Mouse (Mus musculus) heart, postnatal 0 days (tissue): Measurements from ENCODE around the gene Capza2. TPM values are rescaled to one million over a fixed set of nuclear protein-coding genes. Genes with fewer than 3 reads are reported as not detected.

Source experiments
- ATAC-seq: fragments of 200-750 bp; cut with Nextera tagmentation; 2 replicates; pipeline ENCODE4 v1.8.0; 2017; ENCODE audit warnings: low read depth, moderate number of reproducible peaks, moderate library complexity; ENCODE audit not compliant: insufficient read depth
- DNase-seq: peaks from one replicate; pipeline ENCODE4 v3.0.0-alpha.2; 2016; ENCODE audit warnings: low spot score
- H3K27ac ChIP-seq: fragments of 300-500 bp; sonication (generic); 2 replicates; pipeline ENCODE4 v1.5.1; 2014; ENCODE audit warnings: low read depth, mild to moderate bottlenecking
- H3K27me3 ChIP-seq: fragments of 300-500 bp; sonication (generic); 2 replicates; pipeline ENCODE4 v1.6.1; 2014; ENCODE audit warnings: low read length, mixed read lengths; ENCODE audit not compliant: control insufficient read depth, insufficient read depth
- H3K36me3 ChIP-seq: fragments of 300-500 bp; sonication (generic); replicated peaks from 2 replicates; pipeline ENCODE4 v1.6.1; 2014; ENCODE audit warnings: low read length, mixed read lengths; ENCODE audit not compliant: control insufficient read depth, insufficient read depth
- H3K4me1 ChIP-seq: fragments of 300-500 bp; sonication (generic); 2 replicates; pipeline ENCODE4 v1.6.1; 2014; ENCODE audit warnings: antibody characterized with exemption; ENCODE audit not compliant: control insufficient read depth, insufficient read depth
- H3K4me2 ChIP-seq: fragments of 300-500 bp; sonication (generic); 2 replicates; pipeline ENCODE4 v1.6.1; 2014; ENCODE audit warnings: low read depth, mild to moderate bottlenecking, low read length, moderate library complexity
- H3K4me3 ChIP-seq: fragments of 300-500 bp; sonication (generic); 2 replicates; pipeline ENCODE4 v1.5.1; 2014; ENCODE audit warnings: low read depth, low read length
- H3K9ac ChIP-seq: fragments of 300-500 bp; sonication (generic); replicated peaks from 2 replicates; pipeline ENCODE4 v1.6.1; 2014; ENCODE audit warnings: low read depth, low read length, mixed read lengths
- H3K9me3 ChIP-seq: fragments of 300-500 bp; sonication (generic); replicated peaks from 2 replicates; pipeline ENCODE4 v1.6.1; 2016; ENCODE audit warnings: low read length; ENCODE audit not compliant: control insufficient read depth
- CTCF ChIP-seq: IDR thresholded peaks from 2 replicates; pipeline ENCODE4 v1.5.1; 2016; ENCODE audit warnings: antibody characterized with exemption, control low read depth, low read depth
- EP300 ChIP-seq: IDR thresholded peaks from 2 replicates; pipeline ENCODE4 v1.6.1; 2016; ENCODE audit warnings: antibody characterized with exemption, low read depth
- WGBS: fragments of 180-500 bp; shearing (Covaris S2); extraction: QIAGEN DNeasy Blood & Tissue Kit; methylation state at CpG from one replicate; pipeline ENCODE4 v1.1.7; 2014; 5-methylcytosine and 5-hydroxymethylcytosine counted together
- polyA plus RNA-seq: library from polyadenylated mRNA; unstranded; fragments of >200 nt; fragmentation: Nextera tagmentation; extraction: Ambion mirVana; gene quantifications from 2 replicates; pipeline ENCODE4 v1.2.1, GENCODE M21; 2015
- total RNA-seq: library from RNA; depleted of rRNA; stranded (reverse); fragments of >200 nt; gene quantifications from 2 replicates; pipeline ENCODE4 v1.2.3, GENCODE M21; 2014; ENCODE audit warnings: low replicate concordance; rRNA removed

Capza2 gene
- total RNA-seq (141 and 142 TPM in 2 replicates), polyA plus RNA-seq (217 and 222 TPM in 2 replicates)

DNA sequence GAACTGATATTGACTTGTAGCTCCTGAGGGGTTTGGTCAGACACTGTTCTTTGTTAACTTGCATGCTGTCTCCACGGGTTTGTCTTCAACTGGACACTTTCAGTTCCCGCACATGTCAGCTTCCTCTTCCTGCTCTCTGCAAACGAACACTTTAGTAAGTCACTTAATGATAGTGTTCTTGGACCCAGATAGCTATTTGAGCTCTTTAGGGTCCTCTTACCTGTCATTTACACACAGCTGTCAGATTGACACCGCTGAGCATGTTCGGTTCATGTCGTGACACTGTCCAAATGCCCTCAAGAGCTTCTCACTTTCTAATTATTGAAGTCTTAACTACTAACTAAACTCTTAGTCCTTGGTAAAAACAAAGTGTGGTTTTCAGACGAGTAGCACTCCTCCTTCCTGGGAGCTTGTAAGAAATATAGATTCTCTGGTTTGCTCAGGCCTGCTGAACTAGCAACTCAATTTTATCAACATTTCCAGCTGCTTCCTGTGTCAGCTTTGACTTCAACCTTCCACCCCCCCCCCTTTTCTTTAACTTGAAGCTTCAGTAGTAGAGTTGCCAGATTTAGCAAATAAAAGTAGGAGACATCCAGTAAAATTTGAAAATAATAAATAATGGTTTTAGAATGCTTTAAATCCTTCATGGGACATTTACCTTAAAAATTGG lies at the start of gene Capza2:
TSS of gene Capza2 (plus strand) at position 620 of the 670 bp plus-strand sequence.
- 27% methylated on average over 7 of the region's 7 CpGs for WGBS
- Histone ChIP-seq H3K4me2 (peak within 1 kb of the TSS; percentile 89), H3K9ac (peak within 1 kb of the TSS; percentile 95), H3K9me3 (no peaks in the 10 kb centered on the region), H3K36me3 (no peaks in the 10 kb centered on the region), H3K27ac (peak within 1 kb of the TSS; percentile 99), H3K4me3 (peak within 1 kb of the TSS; percentile 95), H3K4me1 (peaks cover 14% of the 10 kb centered on the region), H3K27me3 (no peaks in the 10 kb centered on the region)
- DNase-seq (peak; percentile 35), ATAC-seq (no peak)
- TF ChIP-seq CTCF: no peak
- no peak for TF ChIP-seq EP300

DNA sequence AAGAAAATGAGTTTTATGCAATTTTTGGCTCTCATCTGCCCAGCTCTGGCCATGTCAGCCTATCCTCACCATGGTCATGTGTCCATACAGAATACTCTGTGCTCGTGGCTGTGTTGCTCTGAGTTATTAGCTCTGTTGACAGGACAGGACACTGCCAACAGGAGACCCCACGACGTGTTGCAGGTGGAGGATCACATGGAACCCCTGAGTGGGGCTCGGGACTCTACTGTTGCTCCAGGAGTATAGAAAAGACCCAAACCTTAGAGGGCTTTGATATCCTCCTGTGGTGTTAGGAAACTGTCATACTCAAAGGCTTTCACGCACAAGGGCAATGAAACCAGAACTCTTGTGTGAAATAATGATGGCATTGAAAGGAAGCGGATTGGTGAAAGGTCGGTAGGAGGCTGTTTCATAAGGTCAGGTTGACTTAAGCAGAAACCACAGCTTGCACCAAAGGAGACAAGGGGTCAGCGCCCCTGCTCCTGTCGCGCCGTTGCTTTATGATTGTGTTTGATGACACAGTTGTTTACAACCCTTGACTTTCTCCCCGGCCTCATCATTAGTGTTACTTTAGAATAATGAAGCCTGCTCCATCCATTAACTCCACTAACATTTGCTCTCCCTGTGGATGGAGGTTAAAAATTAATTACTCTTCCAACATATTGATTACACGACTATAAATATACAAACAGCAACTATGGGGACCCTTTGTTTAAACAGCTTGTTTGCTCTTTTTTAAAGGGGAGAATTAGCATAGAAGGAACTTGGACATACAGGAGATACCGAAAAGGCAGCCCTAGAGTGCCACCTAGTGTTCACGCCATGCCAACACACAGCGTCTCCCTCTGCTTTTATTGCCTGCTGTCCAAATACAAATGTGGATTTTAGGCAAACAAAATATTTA lies 46.7 kb upstream of the Capza2 start:
- H3K4me2 ChIP-seq: no peak overlapping the region
- no peaks in the 10 kb centered on the region for H3K27me3 ChIP-seq

DNA sequence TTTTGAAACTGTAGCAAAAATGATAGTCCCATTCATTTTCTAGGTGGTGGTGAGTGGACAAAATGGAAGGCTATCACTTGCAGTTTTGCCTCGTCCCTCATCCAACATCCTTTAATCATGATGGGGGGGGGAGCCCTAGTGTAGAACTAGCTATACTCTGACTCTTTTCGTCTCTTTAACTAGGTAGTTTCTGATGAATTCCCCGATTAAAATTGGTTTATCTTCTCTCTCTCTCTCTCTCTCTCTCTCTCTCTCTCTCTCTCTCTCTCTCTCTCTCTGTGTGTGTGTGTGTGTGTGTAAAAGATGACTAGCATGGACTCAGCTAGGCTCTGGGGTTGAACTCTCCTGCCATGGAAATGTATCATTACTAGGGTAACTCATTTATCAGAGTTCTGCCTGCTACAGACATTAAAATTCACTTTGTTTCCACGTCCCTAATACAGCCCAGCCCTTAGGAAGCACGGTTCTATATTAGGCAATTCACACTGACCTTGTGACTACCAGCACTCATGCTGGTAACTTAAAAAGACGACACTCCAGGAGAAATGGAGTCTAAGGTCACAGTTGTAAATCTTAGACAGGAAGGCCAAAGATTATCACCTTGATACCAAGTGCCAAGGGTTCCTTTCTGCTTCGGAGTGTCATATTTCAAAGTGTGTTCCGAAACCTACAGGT lies 45.9 kb upstream of the Capza2 start:
- DNase-seq: no peak
- Histone ChIP-seq H3K9me3 (peaks cover 10% of the 10 kb centered on the region), H3K4me3 (no peak overlapping the region), H3K4me2 (no peak overlapping the region), H3K4me1 (no peaks in the 10 kb centered on the region), H3K27ac (no peak overlapping the region), H3K9ac (no peak overlapping the region), H3K36me3 (no peaks in the 10 kb centered on the region), H3K27me3 (no peaks in the 10 kb centered on the region)
- TF ChIP-seq EP300 (no peak), CTCF (no peak)
- 45% methylated on average over 8 of the region's 8 CpGs for WGBS
- no peak for ATAC-seq

More for the DNA sequence above, 46.7 kb upstream of the Capza2 start:
- H3K4me3 ChIP-seq: no peak overlapping the region
- TF ChIP-seq EP300 (no peak), CTCF (peak; percentile 91)
- ATAC-seq (no peak), DNase-seq (peak; percentile 69)
- H3K4me1 ChIP-seq: no peaks in the 10 kb centered on the region
- H3K27ac ChIP-seq: no peak overlapping the region
- 36% methylated on average over 16 of the region's 16 CpGs for WGBS
- peaks cover 10% of the 10 kb centered on the region for H3K9me3 ChIP-seq
- no peak overlapping the region for H3K9ac ChIP-seq
- H3K36me3 ChIP-seq: no peaks in the 10 kb centered on the region

DNA sequence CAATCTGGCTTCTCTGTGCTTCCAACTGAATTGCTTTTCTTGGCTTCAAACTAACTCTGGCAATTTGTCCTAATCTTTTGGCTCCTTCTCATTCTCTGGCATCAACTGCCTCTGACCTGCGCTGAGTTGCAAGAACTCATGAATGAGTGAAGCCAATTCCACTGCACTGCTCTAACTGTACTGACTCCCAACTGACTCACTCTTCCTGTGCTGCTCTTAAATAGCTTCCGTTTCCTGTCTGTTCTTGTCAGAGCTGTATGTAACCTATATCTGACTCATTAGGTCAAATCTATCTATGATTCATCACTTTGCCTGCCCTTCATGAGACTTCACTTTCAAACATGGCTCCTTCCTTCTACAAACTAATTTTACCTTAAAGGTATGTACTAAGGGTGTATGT lies 42.1 kb upstream of the Capza2 start:
- WGBS: 77% methylated on average over 2 of the region's 2 CpGs
- H3K4me1 ChIP-seq: no peaks in the 10 kb centered on the region
- H3K9me3 ChIP-seq: peaks cover 10% of the 10 kb centered on the region
- DNase-seq: no peak
- H3K9ac ChIP-seq: no peak overlapping the region
- no peak for ATAC-seq
- no peak overlapping the region for H3K4me3 ChIP-seq
- no peaks in the 10 kb centered on the region for H3K36me3 ChIP-seq
- TF ChIP-seq EP300 (no peak), CTCF (no peak)
- H3K27ac ChIP-seq: no peak overlapping the region
- H3K4me2 ChIP-seq: no peak overlapping the region
- H3K27me3 ChIP-seq: no peaks in the 10 kb centered on the region

- Histone ChIP-seq H3K9me3 (peaks cover 10% of the 10 kb centered on the region), H3K4me1 (no peaks in the 10 kb centered on the region), H3K4me3 (no peak overlapping the region), H3K9ac (no peak overlapping the region), H3K27me3 (no peaks in the 10 kb centered on the region), H3K27ac (no peak overlapping the region), H3K4me2 (no peak overlapping the region), H3K36me3 (no peaks in the 10 kb centered on the region)
- DNase-seq (no peak), ATAC-seq (no peak)
- WGBS: 69% methylated on average over 11 of the region's 11 CpGs
- no peak for TF ChIP-seq EP300
- no peak for TF ChIP-seq CTCF
Measured at GRCm38 (mm10) chr6:17595712-17596462, 40.1 kb upstream of the Capza2 start.
